Mouse (Mus musculus): ENCODE data around the gene Best1.

DNA sequence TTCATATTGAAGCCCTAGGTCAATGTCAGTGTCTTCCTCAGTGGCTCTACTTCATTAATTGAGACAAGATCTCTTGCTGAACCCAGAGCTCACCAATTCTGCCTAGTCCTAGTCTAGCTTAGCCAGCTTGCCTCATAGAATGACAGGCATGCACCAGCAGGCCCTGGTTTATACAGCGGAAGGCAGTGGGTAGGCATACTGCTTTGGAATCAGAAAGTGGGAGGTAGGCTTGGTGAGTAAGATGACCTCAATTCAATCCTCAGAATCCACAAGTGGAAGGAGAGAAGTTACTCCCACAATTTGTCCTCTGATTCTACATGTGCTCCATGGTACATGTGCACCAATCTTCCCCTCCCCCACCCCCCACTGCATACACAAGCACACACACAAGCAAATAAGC, 2.3 kb upstream of the Best1 start:
- TF ChIP-seq CTCF (IDR thresholded peaks at IDR 0.05; ENCODE audit: low read depth), result no peak
- no peak for TF ChIP-seq EP300 (IDR thresholded peaks at IDR 0.05; ENCODE audit: low read depth)

Data from heart, postnatal 0 days (tissue).